Mouse (Mus musculus) myocyte (in vitro differentiated cells): ENCODE results near the gene Gm13088.
"Not testable (repeated sequence)": the region's sequence is repeated elsewhere in the genome, so short reads cannot be mapped to it uniquely, and the experiment has no call there.

Source experiments
- CEBPB ChIP-seq: IDR thresholded peaks from 2 replicates; pipeline ENCODE4 v1.6.1; 2011; ENCODE audit warnings: mild to moderate bottlenecking, moderate library complexity; ENCODE audit not compliant: poor library complexity, insufficient read depth, severe bottlenecking
- MAX ChIP-seq: IDR thresholded peaks from one replicate; pipeline ENCODE4 v1.6.1; 2011; ENCODE audit warnings: low read depth, mild to moderate bottlenecking, control low read depth
- MYOD1 ChIP-seq, 3 experiments: IDR thresholded peaks; one replicate each; pipeline ENCODE4 v1.6.1; 2011; ENCODE audit warnings: control low read depth in 2 of 3, low read depth in 2 of 3, mild to moderate bottlenecking in 2 of 3, moderate library complexity in 1 of 3; ENCODE audit not compliant: insufficient read length in 2 of 3, control insufficient read depth in 1 of 3
- MYOG ChIP-seq, 3 experiments: IDR thresholded peaks; one replicate each; pipeline ENCODE4 v1.6.1; 2011; ENCODE audit warnings: control low read depth in 2 of 3, low read depth in 2 of 3, mild to moderate bottlenecking in 2 of 3; ENCODE audit not compliant: insufficient read length in 2 of 3, control insufficient read depth in 1 of 3, insufficient read depth in 1 of 3
- POLR2A ChIP-seq: IDR thresholded peaks from one replicate; pipeline ENCODE4 v1.6.1; 2011; ENCODE audit warnings: low read depth, mild to moderate bottlenecking, control low read depth, moderate library complexity; ENCODE audit not compliant: insufficient read length
- POLR2AphosphoS2 ChIP-seq: IDR thresholded peaks from one replicate; pipeline ENCODE4 v1.6.1; 2011; ENCODE audit warnings: low read depth, control low read depth; ENCODE audit not compliant: insufficient read length
- REST ChIP-seq: IDR thresholded peaks from one replicate; pipeline ENCODE4 v1.6.1; 2011; ENCODE audit warnings: mild to moderate bottlenecking, control low read depth, moderate library complexity; ENCODE audit not compliant: insufficient read depth, insufficient read length
- TCF12 ChIP-seq: IDR thresholded peaks from one replicate; pipeline ENCODE4 v1.6.1; 2011; ENCODE audit warnings: mild to moderate bottlenecking, control low read depth; ENCODE audit not compliant: poor library complexity, insufficient read depth, severe bottlenecking
- TCF3 ChIP-seq: IDR thresholded peaks from one replicate; pipeline ENCODE4 v1.6.1; 2011; ENCODE audit warnings: low read depth, control low read depth; ENCODE audit not compliant: insufficient read length
- USF1 ChIP-seq: IDR thresholded peaks from one replicate; pipeline ENCODE4 v1.6.1; 2011; ENCODE audit warnings: low read depth, mild to moderate bottlenecking, control low read depth, moderate library complexity

DNA sequence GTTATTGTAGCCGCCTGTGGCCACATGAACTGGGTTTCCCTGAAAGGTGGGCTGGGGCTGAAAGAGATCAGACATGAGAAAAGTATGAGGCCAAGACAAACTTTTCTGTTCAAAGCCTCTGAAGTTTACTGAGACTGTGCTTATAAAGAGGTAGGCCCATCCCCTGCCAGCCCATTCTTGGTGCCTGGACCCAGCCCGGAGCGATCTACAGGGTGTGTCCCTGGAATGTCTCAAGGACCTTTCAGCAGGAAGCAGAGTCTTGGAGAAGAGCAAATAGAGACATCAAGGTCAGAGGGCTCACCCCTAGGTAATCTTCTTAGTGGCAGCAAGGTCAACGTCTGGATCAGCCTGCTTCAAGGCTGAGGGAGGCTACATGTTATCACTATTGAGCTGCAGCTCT, 38.9 kb downstream of the Gm13088 start:
- not testable (repeated sequence) for TF ChIP-seq POLR2A; CEBPB; TCF12; MAX; TCF3; POLR2AphosphoS2; MYOD1 (IDR thresholded peaks at IDR 0.05; ENCODE audit: control insufficient read depth in 1 of 3, insufficient read length in 2 of 3, low read depth in 2 of 3); REST; USF1; MYOG (IDR thresholded peaks at IDR 0.05; ENCODE audit: control insufficient read depth in 1 of 3, insufficient read depth in 1 of 3, insufficient read length in 2 of 3, low read depth in 2 of 3)
